Mouse (Mus musculus) stomach, embryonic 14.5 days (tissue): ENCODE results near the gene Tmem126b. TPM values are rescaled to one million over a fixed set of nuclear protein-coding genes. Genes with fewer than 3 reads are reported as not detected.

ENCODE experiments used
- ATAC-seq: fragments of 200-750 bp; cut with Nextera tagmentation; 2 replicates; pipeline ENCODE4 v1.8.0; 2017; ENCODE audit warnings: low read depth, moderate TSS enrichment; ENCODE audit not compliant: insufficient number of reproducible peaks, insufficient read depth, low FRiP score
- H3K27ac ChIP-seq: fragments of 300-500 bp; sonication (generic); 2 replicates; pipeline ENCODE4 v1.5.1; 2014; ENCODE audit warnings: mild to moderate bottlenecking, low read length, moderate library complexity, mixed read lengths
- H3K27me3 ChIP-seq: fragments of 300-500 bp; sonication (generic); 2 replicates; pipeline ENCODE4 v1.6.1; 2014; ENCODE audit warnings: low read length, control low read depth, mixed read lengths; ENCODE audit not compliant: control insufficient read depth, insufficient read depth
- H3K36me3 ChIP-seq: fragments of 300-500 bp; sonication (generic); 2 replicates; pipeline ENCODE4 v1.6.1; 2014; ENCODE audit warnings: mild to moderate bottlenecking, control low read depth, low read length, moderate library complexity, mixed read lengths; ENCODE audit not compliant: control insufficient read depth, insufficient read depth
- H3K4me1 ChIP-seq: fragments of 300-500 bp; sonication (generic); 2 replicates; pipeline ENCODE4 v1.6.1; 2014; ENCODE audit warnings: low read length, control low read depth, mixed read lengths; ENCODE audit not compliant: control insufficient read depth, insufficient read depth
- H3K4me2 ChIP-seq: fragments of 300-500 bp; sonication (generic); replicated peaks from 2 replicates; pipeline ENCODE4 v1.6.1; 2014; ENCODE audit warnings: low read depth, low read length, control low read depth
- H3K4me3 ChIP-seq: fragments of 300-500 bp; sonication (generic); 2 replicates; pipeline ENCODE4 v1.5.1; 2014; ENCODE audit warnings: low read depth, low read length, control low read depth
- H3K9ac ChIP-seq: fragments of 300-500 bp; sonication (generic); replicated peaks from 2 replicates; pipeline ENCODE4 v1.6.1; 2014; ENCODE audit warnings: low read depth, mild to moderate bottlenecking, control low read depth, low read length, moderate library complexity, mixed read lengths
- H3K9me3 ChIP-seq: fragments of 300-500 bp; sonication (generic); 2 replicates; pipeline ENCODE4 v1.6.1; 2016; ENCODE audit warnings: low read depth, low read length, control low read depth; ENCODE audit not compliant: control insufficient read depth
- WGBS: fragments of 180-500 bp; shearing (Covaris S2); extraction: QIAGEN DNeasy Blood & Tissue Kit; methylation state at CpG from one replicate; pipeline ENCODE4 v1.1.7; 2014; 5-methylcytosine and 5-hydroxymethylcytosine counted together
- polyA plus RNA-seq: library from polyadenylated mRNA; unstranded; fragments of >200 nt; fragmentation: Nextera tagmentation; extraction: Ambion mirVana; gene quantifications from 2 replicates; pipeline ENCODE4 v1.2.1, GENCODE M21; 2014

Tmem126b gene
- polyA plus RNA-seq, result 32.7 and 34.3 TPM in 2 replicates

- Histone ChIP-seq H3K27ac (no peak within 1 kb of the TSS; the same call in 1 of the 2 replicates), H3K36me3 (no peaks in the 10 kb centered on the region), H3K4me2 (peak within 1 kb of the TSS; percentile 81), H3K9ac (peak within 1 kb of the TSS; percentile 60), H3K9me3 (no peaks in the 10 kb centered on the region), H3K27me3 (no peaks in the 10 kb centered on the region), H3K4me3 (peak within 1 kb of the TSS; percentile 65), H3K4me1 (0 out of 2 replicates have a peak, but pooled peaks cover 4% of the 10 kb centered on the region)
- peak; percentile 100 for ATAC-seq
- WGBS, result 1% methylated on average over 35 of the region's 36 CpGs
Measured at GRCm38 (mm10) chr7:90475793-90476312, at the start of gene Tmem126b. Gene Tmem126b (minus strand): TSS chr7:90476001.

GRCm38 (mm10) chr7:90512293-90512692, 36.5 kb upstream of the Tmem126b start:
- Histone ChIP-seq H3K27me3 (no peaks in the 10 kb centered on the region), H3K4me2 (no peak overlapping the region), H3K4me1 (no peaks in the 10 kb centered on the region), H3K36me3 (no peaks in the 10 kb centered on the region), H3K27ac (no peak overlapping the region), H3K4me3 (no peak overlapping the region), H3K9me3 (no peaks in the 10 kb centered on the region), H3K9ac (no peak overlapping the region)
- no peak for ATAC-seq

GRCm38 (mm10) chr7:90508124-90508523, 32.3 kb upstream of the Tmem126b start:
- no peaks in the 10 kb centered on the region for H3K4me1 ChIP-seq
- no peaks in the 10 kb centered on the region for H3K27me3 ChIP-seq
- H3K9ac ChIP-seq, result no peak overlapping the region
- H3K36me3 ChIP-seq, result no peaks in the 10 kb centered on the region
- ATAC-seq, result no peak
- H3K27ac ChIP-seq, result no peak overlapping the region
- WGBS, result 66% methylated on average over 3 of the region's 3 CpGs
- no peak overlapping the region for H3K4me3 ChIP-seq
- H3K9me3 ChIP-seq, result no peaks in the 10 kb centered on the region
- no peak overlapping the region for H3K4me2 ChIP-seq

- Histone ChIP-seq H3K4me1 (no peaks in the 10 kb centered on the region), H3K4me3 (no peak overlapping the region), H3K9me3 (no peaks in the 10 kb centered on the region), H3K27me3 (no peaks in the 10 kb centered on the region), H3K36me3 (no peaks in the 10 kb centered on the region), H3K27ac (no peak overlapping the region), H3K9ac (no peak overlapping the region), H3K4me2 (no peak overlapping the region)
- WGBS, result 89% methylated on average over 2 of the region's 2 CpGs
- no peak for ATAC-seq
Measured at GRCm38 (mm10) chr7:90482607-90483006, 6.8 kb upstream of the Tmem126b start.

GRCm38 (mm10) chr7:90476313-90477245, 778 bp upstream of the Tmem126b start, which contains the start of gene Dlg2:
Gene Dlg2 (plus strand): TSS chr7:90476672.
- WGBS, result 1% methylated on average over 32 of the region's 32 CpGs
- ATAC-seq, result peak; percentile 5; the same call in 1 of the 2 replicates

GRCm38 (mm10) chr7:90473511-90473910, 2.3 kb downstream of the Tmem126b start:
- Histone ChIP-seq H3K36me3 (peaks cover 7% of the 10 kb centered on the region), H3K27ac (no peak overlapping the region), H3K27me3 (no peaks in the 10 kb centered on the region), H3K9me3 (no peaks in the 10 kb centered on the region), H3K4me3 (no peak overlapping the region), H3K4me1 (0 out of 2 replicates have a peak, but pooled peaks cover 4% of the 10 kb centered on the region), H3K9ac (no peak overlapping the region), H3K4me2 (no peak overlapping the region)
- WGBS, result 50% methylated on average over 2 of the region's 2 CpGs
- no peak for ATAC-seq

More at GRCm38 (mm10) chr7:90476313-90477245, 778 bp upstream of the Tmem126b start, which contains the start of gene Dlg2:
- no peaks in the 10 kb centered on the region for H3K9me3 ChIP-seq
- H3K4me1 ChIP-seq, result 0 out of 2 replicates have a peak, but pooled peaks cover 4% of the 10 kb centered on the region
- H3K27me3 ChIP-seq, result no peaks in the 10 kb centered on the region
- H3K4me2 ChIP-seq, result peak within 1 kb of the TSS; percentile 81
- H3K9ac ChIP-seq, result peak within 1 kb of the TSS; percentile 60
- H3K36me3 ChIP-seq, result no peaks in the 10 kb centered on the region
- H3K4me3 ChIP-seq, result peak within 1 kb of the TSS; percentile 65
- no peak within 1 kb of the TSS; the same call in 1 of the 2 replicates for H3K27ac ChIP-seq

GRCm38 (mm10) chr7:90461441-90461840, 14.4 kb downstream of the Tmem126b start:
- no peaks in the 10 kb centered on the region for H3K9me3 ChIP-seq
- H3K27ac ChIP-seq, result no peak overlapping the region
- H3K9ac ChIP-seq, result no peak overlapping the region
- no peak overlapping the region for H3K4me2 ChIP-seq
- 91% methylated on average over 5 of the region's 5 CpGs for WGBS
- H3K4me3 ChIP-seq, result no peak overlapping the region
- no peaks in the 10 kb centered on the region for H3K36me3 ChIP-seq
- H3K4me1 ChIP-seq, result no peaks in the 10 kb centered on the region
- no peak for ATAC-seq
- no peaks in the 10 kb centered on the region for H3K27me3 ChIP-seq

- no peaks in the 10 kb centered on the region for H3K9me3 ChIP-seq
- no peak overlapping the region for H3K4me3 ChIP-seq
- no peaks in the 10 kb centered on the region for H3K27me3 ChIP-seq
- H3K4me2 ChIP-seq, result no peak overlapping the region
- ATAC-seq, result no peak
- H3K9ac ChIP-seq, result no peak overlapping the region
- no peaks in the 10 kb centered on the region for H3K36me3 ChIP-seq
- H3K27ac ChIP-seq, result no peak overlapping the region
- peaks cover 4% of the 10 kb centered on the region for H3K4me1 ChIP-seq
- 18% methylated on average over 14 of the region's 14 CpGs for WGBS
Measured at GRCm38 (mm10) chr7:90460930-90461329, 14.9 kb downstream of the Tmem126b start.
